Mouse (Mus musculus) thymus, postnatal 10 days (tissue): Measurements from ENCODE around the gene Nr2e1.

ENCODE experiments used
- DNase-seq, 2 experiments: peaks; one replicate each; pipeline ENCODE4 v3.0.0; 2021; ENCODE audit warnings: low spot score in 2 of 2

Gene Nr2e1

DNA sequence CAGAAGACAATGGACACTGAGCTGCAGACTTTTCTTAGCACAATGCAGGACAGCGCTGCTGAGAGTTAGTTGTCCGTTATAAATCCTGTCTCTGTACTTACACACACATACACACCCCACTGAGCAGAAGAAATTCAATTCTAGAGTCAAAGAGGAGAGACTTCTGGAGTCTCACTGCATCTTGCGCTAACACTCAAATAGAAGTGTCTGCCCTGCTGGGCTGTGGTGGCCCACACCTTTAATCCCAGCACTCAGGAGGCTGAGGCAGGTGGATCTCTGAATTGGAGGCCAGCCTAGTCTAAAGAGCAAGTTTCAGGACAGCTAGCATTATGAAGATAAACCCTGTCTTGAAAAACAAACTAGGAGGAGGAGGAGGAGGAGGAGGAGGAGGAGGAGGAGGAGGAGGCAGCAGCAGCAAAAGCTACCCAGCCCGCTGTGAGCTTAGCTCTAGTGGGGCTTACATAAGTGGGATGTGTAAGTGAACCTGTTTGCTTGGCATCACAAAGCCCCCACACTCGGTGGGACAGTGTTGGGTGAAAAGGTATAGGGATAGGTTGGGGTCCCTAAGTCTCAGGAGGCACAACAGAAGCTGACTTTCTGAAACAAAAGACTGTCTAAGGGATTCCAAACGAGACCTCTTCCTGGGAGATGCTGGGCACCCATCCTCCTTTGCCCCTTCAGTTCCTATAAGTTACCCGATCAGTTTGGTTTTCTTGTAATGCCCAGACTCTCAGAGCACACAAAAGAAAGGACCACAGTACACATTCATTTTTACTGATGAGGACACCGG is 4.7 kb upstream of the Nr2e1 start:
- no peak for DNase-seq

- DNase-seq, result no peak
These were observed 2.3 kb upstream of the Nr2e1 start for GRCm38 (mm10) chr10:42585596-42586305.

DNA sequence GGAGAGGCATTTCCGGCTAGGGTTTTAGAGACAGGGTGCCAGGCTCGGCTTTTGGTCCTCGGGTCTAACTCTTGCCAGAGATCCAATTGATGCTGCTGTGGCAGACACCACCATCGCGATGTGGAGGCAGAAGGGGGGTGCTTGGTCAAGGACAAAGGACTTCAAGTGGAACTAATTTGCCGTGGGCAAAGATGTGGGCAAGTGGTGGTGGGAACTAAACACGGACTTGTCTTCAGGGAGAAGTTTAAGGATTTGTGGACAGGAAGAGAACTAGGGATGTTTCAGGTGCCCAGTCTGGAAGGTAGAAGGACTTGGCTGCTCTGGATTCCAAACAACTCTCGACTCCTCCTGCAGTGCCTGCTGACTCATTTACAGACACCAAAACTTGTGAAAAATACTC is 1.7 kb upstream of the Nr2e1 start:
- DNase-seq, result no peak

DNA sequence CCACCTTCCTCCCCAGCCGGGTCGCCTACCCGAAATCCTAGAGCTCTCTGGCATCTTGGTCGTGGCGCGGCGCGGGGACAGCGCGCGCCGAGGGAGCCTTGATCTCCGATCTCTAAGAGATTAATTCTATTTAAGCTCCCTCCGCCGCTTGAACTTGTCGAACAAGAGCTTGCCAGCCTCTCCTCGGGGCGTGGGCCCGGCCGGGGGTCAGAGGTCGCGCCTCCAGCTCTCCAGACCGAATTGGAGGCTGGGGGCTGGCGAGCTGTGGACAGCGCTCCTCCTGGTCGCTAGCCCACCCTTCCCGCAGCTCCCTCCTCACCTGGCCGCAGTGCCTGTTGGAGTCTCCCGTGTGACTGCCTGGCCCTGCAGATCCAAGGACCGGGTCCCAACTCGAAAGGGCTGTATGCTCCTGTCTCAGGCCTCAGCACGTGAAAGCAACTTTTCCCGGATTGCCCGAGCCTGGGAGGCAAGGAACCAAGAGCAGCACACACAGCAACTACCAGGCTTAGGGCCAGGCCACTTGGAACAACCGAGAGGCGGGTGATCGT is 1.1 kb upstream of the Nr2e1 start:
- DNase-seq, result no peak

- DNase-seq, result no peak
These were observed 537 bp upstream of the Nr2e1 start for GRCm38 (mm10) chr10:42583902-42584435.

- DNase-seq, result no peak
These were observed 794 bp downstream of the Nr2e1 start for GRCm38 (mm10) chr10:42582566-42583110.

DNA sequence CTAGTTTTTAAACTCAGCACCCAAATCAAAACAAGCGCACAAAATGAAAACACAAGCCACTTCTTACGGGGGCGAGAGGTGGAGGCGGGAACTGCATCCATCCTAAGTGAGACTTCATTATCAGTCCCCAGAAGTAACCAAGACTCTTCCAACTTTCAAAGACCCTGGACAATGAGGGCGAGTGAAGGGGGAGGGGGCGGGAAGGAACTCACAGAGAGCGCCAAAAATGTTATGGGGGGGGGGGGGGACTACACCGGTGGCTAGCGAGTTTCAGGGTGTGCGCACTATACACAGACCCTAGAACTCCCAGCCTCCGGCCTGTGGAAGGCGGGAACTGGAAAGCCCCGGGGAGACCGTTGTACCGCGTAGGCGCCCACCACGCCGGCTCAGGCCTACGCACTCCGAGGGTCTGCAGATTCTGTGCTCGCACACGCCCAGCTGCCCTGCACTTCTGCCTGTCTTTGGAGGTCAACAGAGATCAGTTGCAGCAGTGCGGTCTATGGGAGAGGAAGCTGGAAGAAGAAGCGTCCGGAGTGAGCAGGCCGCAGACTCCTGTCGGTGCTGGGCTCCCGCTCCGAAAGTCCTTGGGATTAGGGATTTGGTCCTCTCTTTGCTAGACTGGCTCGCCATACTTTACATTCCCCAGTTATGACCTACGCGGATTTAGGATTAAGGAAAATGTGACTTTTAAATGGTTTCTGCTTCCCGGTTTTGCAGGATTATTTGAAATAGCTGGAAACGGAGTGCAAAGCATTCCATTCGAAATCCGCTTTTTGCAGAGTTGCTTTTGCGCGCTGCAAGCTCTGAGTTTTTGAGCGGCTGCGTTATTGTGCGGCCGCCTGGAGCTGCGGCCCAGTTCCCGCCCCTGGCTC is 1.5 kb downstream of the Nr2e1 start:
- no peak for DNase-seq

DNA sequence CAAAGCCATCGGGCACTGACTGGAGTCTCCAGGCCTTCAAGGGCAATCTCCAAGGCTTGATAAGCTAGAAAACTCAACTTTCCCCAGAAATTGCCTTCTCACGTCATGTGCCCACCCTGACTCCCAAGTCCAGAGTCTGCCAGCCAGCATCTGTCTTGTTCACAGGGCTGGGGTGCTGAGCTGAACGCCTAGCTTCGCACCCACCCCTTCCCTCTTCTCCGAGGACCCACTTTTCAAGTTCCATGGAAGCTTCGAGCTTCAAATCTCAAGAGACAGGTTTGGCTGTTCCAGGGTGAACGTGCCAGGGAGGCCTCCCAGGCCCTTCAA is 2.5 kb downstream of the Nr2e1 start:
- no peak for DNase-seq

DNA sequence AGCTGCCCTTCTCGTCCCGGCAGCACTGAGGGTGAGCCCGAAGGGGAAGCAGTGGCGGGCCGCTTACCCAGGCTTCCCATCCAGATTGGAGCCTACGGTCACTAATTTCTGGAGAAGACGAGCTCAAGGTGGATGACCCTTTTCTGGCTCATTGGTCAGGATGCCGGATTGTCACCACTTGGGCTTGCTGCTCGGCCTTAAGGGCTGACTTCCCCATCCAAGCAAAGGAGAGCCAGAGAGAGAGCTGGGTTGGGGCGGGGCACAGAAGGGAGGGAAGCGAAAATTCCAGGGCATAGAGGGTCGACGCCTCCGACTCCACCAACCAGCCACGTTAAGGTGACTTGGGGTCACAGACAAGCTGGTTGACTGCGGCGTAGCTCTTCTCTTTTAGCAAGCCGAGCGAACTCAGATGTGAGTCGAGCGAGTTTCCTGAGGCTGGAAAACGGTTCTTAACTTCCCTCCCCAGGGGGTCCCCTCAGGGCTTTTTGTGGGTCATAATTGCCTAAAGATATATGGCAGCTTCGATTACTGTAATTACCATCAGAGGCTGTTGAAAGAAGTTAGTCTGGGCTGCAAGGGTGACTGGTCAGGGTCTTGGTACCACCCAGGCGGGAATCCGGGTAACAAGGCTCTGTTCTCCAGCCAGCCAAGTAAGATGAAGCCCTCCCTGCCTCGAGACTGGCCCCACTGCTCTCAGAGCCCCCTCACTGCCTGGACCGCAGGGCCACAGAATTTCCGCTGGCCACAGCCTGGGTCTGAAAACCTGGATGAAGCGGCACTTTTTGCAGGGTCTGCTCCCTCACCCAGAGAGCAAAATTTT is 3.1 kb downstream of the Nr2e1 start:
- DNase-seq, result no peak

DNA sequence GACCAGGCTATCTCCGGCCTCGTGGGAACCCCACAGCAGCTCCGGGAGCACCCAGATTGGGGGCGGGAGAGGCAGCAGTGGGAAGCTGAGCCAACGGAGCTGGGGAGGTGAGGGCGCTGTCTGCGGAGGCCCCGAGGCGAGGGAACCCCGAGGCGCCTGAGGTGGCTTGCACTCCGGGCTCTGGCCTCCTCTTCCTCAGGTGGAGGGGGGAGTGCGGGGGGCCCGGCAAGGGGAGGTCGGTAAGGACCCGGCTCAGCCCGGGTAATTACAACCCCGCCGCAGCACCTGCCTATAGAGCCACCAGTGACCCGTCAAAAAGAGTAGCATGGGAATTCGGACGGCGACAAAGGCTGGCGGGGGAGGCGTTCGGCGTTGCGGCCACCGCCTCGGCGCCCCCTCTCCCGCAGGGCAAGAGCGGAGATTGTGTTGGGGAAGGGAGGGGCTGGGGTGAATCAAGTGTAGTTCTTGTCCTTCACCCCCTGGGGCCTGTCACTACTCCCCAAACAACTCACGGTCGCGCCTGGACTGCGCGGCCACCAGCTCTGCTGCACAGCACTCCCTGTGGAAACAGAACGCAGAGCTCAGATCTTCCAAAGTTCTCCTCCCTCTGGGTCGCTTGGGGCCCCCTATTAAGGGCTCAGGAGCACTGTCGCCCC is 3.8 kb downstream of the Nr2e1 start:
- DNase-seq, result no peak

DNA sequence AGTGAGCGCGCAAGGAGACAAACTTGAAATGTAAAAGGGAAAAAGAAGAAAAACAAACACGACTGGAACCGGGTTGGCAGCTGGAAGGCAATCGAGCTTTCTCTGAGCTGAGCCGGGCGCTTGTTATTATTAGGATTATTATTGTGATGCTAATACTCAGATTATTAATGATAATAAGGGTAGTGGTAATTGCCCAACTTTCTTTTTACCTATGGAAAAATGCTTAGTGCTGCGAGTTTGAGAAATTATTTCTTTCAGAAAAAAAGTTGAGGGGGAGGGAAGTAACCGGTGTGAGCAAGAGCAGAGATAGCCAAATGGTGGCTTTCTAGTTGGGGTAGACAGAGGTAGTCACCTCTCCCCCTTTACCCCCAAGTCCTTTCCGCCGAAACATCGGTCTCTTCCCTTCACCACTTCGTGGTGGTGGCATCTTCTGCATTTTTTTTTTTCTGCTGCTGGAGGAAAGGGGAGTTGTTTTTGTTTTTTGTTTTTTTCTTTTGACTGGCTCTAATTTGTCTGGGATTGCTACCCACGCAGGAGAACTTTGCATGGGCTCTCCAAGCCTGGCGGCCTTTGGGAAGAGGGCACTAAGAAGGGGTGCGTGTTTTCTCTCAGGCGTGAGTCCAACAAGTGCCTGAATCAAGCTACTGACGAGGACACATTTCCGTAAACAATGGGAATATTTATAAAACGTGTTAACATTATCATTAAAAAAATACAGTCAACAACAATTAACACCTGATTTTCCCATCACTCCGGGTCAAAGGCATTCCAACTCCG is 4.5 kb downstream of the Nr2e1 start:
- no peak for DNase-seq

DNA sequence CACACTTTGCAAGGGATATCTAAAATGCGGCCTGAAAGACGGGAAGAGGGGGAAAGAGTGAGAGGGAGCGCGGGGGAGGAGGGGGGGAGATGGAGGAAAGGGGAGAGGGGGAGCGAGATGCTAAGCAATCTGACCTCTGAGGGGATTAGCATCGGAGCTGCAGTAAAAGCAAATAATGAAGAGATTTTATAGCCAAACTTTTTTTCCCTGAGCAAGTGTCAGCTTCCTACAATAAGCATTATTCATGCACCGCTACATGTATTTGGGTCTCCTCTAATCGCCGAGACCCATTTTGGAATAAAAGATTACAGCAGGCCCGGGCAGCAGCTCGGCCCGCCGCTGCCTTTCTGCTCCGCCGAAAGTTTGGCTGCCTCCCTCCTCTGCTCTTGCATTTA is 5.2 kb downstream of the Nr2e1 start:
- no peak for DNase-seq

GRCm38 (mm10) chr10:42577525-42578280 is 5.7 kb downstream of the Nr2e1 start:
- DNase-seq, result no peak

GRCm38 (mm10) chr10:42574639-42575038 is 8.8 kb downstream of the Nr2e1 start:
- no peak for DNase-seq

GRCm38 (mm10) chr10:42572971-42573370 is 10.5 kb downstream of the Nr2e1 start:
- no peak for DNase-seq

- no peak for DNase-seq
These were observed 10.9 kb downstream of the Nr2e1 start for GRCm38 (mm10) chr10:42572567-42572966.

DNA sequence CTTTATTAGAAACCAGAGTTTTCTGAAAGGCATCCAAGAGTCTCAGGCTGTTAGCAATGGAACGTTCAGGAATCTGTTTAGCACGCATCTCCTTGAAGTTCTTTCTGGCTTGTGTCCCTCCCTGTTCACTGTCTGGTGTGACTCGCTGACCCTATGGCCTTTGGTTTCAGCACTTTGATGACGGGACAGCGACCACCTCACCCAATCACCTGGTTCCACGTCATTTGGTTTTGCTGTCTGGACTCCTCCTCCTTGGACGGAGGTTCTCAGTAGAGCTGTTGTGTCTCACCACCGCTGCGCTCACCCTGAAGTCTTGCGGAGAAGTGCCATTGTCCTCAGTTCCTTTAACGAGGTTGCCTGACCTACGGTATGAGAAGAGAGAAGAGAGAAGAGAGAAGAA is 21.2 kb downstream of the Nr2e1 start:
- no peak for DNase-seq

- DNase-seq, result no peak
These were observed 23.7 kb downstream of the Nr2e1 start for GRCm38 (mm10) chr10:42559581-42560200.
